Mouse (Mus musculus): ENCODE data around the gene Ube3c.
"Not testable (repeated sequence)": the region's sequence is repeated elsewhere in the genome, so short reads cannot be mapped to it uniquely, and the experiment has no call there.

The Ube3c gene

DNA sequence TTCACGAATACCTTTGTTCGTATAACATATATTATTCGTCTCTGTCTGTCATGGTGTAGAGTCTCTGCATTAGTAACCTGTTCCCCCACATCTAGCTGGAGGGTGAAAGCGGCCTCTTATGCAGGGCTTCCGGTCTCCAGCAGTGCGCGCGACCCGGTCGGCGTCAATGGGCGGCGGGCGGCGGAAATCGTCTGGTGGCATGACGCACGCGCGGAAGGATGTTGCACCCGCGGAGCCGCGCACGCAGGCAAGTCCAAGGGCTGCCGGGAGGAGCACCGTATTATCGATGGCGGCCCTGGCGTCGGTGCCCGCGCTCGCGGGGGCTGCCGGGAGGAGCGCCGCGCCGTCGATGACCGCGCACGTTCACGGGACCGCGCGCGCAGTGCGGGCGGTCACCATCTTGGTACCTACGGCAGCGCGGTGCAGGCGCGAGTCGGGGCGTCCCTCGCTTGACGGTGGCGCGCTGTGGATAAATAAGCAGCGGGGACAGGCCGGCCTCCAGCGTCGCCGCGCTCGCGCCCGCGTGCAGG lies at the start of gene Ube3c:
Gene Ube3c (plus strand): TSS at position 395 of the 530 bp plus-strand sequence.
- DNase-seq = peak; percentile 99

DNA sequence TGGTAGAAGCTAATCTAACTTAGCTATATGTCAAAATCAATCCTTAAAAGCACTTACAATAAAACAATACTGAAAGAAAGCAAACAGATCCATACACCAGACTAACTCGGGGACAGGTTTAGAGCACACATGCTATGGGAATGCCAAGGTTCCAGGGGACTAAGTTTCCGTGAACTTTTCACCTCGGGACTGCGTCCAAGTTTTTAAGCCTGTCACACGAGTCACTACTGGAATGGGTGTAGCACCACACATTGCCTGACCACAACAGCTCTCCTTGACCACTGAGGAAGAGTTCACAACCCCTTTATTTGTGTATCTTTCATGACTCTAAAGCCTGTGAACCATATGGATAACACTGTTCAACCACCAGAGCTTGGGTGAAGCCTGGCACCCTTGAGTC lies 8.9 kb upstream of the Ube3c start:
- no peak for DNase-seq

DNA sequence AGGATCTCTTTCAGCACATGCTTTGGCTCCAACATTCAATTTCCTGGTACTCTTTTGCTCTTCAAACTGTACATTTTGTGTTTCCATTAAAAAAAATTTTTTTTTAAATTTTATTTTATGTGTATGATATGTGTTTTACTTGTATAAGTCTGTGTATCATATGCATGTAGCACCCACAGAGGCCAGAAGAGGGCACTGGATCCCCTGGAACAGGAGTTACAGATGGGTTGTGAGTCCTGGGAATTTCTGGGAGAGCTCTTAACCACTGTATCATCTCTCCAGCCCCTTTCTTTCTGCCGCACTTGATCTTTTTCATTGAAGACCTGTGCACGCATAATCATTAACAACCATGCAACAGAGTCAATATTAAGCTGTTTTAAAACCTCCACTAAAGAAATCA lies 8.4 kb upstream of the Ube3c start:
- no peak for DNase-seq

DNA sequence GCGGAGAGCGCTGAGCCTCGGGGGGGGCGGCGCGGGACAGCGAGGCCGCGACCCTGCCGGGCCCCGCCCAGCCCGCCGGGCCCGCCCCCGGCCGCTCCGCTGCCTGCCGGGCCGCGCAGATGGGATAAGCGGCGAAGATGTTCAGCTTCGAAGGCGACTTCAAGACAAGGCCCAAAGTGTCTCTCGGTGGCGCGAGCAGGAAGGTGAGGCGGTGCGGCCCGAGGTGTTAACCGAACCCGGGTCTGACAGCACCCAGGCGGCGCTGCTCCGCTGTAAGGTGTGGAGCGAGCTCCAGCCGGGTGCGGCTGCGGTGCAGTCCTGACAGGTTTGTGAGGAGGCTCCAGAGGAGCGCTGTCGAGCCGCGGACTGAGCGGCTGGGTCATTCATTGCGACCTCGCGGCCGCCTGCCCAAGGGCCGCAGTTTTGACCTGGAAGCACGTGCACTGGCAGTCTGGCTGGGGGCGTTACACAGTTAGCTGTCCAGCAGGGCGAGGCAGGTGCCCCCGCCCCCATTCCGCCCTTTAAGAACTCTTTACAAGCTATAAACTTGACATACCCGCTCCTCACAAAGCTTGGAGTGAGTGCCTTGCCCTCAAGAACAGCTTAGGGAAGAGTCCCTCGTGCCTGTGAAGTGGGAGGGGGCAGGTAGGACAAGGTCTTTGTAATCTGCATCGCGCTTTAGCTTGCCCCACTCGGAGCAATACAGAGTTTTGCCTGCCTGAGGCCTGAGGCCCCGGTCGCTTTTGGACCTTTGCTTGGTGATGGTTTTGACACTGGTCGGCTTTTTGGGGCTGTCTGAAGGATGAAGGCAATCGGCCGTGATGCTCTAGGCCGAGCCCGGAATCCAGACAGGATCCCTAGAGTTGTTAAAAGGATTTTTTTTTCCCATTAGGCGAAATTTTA lies 587 bp downstream of the Ube3c start:
- DNase-seq = no peak

DNA sequence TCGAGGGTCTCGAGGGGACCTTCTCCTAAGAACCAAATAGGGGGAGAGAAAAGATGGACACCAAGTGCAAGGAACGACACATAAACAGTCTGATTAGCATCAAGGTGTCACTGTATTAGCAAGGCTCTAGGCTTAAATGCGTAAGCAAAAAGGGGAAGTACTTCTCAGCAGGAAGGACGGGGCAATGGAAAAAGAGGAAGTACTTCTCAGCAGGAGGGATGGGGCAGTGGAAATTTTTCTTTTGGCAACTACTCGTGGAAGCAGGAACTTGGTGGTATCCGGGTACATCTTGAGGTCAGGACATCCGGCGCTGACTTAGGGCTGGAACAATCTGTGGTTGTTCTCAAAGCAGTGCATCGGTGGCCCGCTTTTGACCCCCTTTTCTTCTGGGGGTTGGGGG lies 5.2 kb downstream of the Ube3c start:
- DNase-seq = not testable (repeated sequence)

DNA sequence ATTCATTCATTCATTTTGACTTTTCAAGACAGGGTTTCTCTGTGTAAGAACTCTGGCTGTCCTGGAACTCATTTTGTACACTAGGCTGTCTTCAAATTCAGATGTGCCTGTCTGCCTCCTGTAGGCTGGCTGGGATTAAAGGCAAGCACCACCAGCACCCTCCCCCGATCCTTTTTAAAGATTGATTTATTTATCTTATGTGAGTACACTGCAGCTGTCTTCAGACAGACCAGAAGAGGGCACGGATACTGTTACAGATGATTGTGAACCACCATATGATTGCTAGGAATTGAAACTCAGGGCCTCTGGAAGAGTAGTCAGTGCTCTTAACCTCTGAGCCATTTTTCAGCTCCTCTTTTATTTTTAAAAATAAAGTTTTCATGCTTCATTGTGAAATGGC lies 6.0 kb downstream of the Ube3c start:
- no peak for DNase-seq

DNA sequence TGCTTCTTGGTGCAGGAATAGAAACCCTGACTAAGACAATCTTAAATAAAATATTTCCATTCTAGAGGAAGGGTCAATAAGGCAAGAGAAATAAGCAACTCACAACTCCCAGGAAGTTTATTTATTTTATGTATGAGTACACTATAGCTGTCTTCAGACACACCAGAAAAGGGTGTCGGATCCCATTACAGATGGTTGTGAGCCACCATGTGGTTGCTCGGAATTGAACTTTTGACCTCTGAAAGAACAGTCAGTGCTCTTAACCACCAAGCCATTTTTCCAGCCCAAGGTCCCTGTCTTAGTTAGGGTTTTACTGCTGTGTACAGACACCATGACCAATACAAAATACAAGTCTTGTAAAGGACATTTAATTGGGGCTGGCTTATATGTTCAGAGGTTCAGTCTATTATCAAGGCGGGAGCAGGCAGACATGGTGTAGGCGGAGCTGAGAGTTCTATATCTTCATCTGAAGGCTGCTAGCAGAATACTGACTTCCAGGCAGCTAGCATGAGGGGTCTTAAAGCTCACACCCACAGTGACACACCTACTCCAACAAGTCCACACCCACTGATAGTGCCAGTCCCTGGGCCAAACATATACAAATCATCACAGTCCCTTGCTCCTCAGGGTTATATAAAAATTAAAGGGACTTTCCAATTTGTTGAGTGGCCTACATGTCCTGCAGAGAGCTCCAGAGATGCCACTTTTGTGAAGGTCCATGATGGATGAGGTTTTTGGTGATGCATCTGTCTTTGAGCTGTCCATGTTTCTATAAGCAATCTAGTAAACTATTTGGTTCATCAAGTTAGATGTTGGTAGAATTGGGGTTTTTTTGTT lies 9.0 kb downstream of the Ube3c start:
- DNase-seq = no peak

DNA sequence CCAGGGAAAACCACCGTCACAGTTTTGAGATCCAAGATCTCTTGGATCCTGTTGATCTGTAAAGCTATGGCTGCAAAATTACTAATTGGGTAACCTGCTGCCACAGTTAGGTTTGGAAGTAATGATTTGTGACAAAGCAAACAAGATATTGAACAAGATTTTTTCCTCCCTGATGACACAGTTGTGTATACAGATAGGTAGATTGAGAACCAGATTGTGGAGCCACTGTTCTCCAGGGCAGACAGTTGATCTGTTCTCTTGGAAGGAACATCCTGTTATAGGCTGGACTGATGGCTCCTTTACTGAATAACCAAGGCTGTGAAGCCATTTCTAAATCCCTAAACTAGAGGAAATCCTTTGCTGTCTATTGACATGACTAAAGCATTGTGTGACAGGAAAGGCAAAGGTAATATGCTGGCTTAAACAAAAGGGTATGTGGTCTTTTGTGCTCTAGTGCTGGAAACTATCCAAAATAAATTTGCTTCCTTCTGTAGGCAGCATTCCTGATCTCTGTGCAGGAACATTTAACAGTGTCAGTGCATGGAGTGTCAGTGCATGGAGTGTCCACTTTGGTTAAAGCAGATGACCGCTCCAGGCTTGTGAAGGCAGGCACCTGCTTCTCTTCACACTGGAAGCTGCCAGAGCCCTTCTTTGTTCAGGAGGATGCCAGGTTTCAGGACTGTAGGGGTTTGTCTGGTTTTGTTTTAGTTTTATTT lies 15.0 kb downstream of the Ube3c start:
- DNase-seq = no peak

DNA sequence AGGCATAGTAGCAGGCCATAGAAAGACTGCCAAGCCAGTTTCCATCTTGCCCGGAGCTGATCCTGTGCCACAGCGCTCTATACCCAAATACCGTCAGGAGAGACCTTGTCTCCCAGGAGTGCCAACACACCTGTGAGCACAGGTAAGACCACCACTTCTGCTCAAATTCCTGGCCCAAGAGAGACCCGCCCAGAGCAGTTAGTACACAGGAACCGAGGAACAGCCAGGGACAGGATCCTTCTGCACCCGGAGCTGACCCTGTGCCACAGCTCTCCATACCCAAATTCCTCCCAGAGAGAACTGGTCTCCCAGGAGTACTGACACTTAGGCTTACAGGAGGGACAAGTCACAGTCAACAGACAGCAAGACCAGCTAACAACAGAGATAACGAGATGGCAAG lies 23.1 kb downstream of the Ube3c start:
- not testable (repeated sequence) for DNase-seq

DNA sequence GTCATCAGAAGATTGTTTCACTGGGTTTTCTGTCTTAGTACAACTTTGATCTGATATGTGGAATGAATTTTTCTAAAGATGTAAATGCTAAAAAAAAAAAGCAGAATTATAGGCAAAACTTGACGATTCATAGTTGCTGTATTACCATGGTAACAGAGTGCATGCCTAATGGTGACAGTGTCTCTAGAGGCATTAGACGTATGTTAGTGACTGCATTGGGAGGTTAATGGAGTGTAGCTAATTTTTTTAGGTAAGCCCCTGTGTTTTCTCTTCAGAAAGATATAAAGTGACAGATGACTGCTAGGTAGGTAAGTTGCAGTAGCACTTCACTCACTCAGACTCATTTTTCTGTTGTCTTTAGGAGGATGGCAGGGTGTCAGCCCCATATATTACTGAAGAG lies 37.5 kb downstream of the Ube3c start:
- DNase-seq = no peak

DNA sequence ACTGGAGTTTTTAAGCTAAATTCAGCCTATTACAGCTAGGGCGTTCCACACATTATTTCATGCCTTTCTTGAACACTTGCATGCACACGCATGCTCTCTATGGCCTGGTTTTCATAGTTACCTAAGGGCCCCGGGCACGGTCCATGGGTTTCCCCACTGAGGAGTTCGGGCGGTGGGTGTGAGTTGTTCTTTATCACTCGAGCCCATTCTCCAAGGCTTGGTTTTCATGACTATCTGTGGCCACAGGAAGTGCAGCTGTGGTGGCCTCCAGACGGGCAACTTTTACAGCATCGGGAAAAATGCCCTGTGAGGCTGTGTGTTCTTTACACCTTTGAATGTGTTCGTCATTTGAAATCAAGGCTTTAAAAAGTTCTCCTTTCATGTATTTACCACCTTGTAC lies 56.6 kb downstream of the Ube3c start:
- DNase-seq = no peak

DNA sequence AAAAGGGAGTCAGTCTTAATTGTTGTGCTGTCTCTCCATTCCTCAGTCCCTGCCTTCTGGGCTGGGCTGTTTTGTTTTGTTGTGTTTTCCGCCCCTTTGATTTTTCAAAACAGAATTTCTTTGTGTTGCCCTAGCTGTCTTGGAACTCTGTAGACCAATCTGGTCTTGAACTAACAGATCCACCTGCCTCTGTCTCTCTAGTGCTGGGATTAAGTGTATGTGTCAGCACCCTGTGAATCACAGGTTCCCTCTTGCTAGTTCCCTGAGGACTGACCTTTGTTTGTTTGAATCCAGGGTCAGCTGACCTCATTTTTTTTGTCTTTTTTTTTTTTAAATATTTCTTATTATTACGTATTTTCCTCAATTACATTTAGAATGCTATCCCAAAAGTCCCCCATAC lies 60.9 kb downstream of the Ube3c start:
- DNase-seq = no peak

DNA sequence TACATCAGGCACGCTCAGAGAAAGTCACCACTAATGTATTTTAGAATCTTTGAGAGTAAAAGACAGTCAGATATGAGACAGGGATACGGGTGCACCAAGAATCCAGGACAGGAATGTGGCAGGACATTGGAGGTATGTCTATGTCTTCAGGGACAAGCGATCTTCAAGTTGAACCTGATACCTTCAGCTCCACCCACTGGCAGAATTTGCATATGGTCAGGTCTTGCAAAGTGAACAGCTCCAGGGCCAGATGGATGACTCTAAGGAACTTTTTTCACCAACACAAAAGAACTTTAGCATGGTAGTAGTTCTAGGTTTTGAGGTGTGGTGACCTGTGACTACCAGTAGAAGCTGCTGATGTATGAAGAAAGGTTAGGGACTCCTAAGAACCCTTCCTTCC lies 62.7 kb downstream of the Ube3c start:
- no peak for DNase-seq

DNA sequence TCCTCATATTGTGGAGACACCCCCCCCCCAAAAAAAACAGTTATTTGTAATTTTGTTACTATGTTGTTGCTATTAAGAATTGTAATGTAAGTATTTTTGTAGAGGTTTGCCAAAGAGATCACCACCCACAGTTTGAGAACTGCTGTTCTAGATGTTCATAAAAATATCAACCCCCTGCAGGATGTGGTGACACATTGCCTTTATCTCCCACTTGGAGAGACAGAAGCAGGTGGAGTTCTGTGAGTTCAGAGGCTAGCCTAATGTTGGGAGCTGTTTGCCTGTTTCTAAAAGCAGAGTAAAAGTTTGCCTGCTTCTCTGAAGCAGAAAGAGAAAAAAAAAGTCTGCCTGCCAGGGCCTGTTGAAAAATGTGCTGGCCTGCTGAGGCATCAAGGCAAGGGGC lies 67.3 kb downstream of the Ube3c start:
- no peak for DNase-seq

DNA sequence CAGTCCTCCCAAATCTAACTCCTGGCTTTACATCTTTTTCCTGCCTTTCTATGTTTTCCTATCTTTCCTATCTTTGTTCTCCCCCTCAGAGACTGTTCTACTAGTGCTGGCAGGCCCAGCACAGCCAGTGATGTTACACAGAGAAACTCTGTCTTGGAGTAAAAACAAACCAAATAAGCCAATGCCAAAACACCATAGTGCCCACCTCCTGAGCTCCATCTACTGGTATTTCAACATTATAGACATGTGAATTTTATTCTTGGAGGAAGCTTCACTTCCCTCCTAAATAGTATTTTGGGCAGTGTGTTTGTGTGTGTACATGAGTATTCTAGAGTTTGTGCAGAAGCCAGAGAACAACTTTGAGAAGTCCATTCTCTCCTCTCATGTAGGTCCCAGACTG lies 67.8 kb downstream of the Ube3c start:
- no peak for DNase-seq

DNA sequence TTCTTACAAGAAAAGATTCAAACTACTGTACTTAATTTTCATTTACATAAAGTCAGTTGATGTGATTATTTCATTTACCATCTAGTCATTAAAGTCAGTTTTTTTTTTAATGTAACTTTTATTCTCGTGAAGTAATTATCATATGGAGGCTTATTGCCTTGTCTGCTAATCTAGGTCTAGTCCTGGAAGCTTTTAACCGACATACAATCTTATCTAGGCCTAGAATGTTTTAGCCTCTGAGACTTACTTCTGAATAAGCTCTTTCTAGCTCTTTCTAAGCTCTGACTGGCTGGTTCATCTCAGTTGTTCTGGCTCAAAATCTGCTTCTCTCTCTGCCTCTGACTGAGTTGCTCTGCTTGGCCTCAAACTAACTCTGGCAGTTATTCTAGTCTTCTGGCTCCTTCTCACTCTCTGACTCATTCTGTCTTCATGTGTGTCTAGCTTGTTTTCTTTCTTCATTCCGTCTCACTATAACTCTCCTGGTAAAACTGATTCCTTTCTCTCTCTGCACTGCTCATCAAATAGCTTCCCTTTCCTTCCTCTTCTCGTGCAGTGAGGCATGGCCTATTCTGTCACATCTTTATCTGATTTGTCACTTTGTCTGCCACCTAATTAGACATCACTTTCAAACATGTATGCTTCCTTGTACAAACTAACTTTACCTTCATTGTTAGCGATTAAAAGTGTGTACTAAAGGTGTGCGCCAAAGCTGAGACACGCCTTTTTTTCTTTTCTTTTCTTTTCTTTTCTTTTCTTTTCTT lies 72.3 kb downstream of the Ube3c start:
- DNase-seq = no peak

DNA sequence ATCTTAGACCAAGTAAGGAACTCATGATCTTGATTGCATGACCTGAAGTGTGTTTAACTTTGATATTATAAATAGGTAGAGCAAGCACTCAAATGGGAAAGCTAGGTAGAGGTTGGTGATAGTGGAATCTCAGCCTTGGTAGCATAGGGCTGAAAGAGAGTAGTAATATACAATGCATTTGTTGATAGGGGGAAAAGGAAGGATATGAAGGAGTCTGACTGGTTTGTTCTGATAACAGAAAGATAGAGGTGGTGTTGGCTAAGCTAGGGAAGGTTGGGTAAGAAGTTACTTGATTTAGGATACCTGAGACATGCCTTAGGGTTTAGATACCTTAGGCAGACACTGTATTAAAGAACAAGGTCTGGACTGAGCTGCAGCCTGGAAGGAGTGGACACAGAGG lies 82.7 kb downstream of the Ube3c start:
- no peak for DNase-seq

DNA sequence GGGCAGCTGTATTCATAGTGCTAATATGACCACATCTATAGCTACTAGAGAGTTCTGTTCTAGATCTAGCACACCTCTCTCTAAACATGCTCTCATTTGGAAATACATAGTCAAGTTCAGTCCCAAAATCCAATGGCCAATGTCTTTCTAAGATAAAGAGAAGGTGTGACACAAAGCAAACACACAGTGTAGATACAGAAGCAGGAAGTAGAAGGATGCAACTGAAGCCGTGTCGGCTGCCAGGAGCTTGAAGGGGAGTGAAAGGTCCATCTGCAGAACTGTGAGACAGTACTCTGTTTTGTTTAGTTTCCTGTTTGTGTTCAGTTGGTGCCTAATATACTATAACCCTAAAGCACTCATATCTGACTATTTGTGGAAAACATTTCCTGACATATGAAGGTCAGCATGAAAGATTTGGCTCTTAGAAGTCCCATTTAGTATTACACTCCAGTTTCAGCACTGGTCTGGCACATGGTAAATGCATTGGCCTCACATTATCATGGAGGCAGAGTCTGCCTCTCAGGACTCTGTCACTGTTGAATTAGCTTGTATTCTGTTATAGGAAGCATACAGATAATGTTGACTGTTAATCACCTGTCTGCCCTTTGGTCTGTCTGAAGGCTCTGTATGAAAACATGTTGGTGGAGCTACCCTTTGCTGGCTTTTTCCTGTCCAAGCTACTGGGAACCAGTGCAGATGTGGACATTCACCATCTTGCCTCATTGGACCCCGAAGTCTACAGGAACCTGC lies 88.7 kb downstream of the Ube3c start:
- no peak for DNase-seq

DNA sequence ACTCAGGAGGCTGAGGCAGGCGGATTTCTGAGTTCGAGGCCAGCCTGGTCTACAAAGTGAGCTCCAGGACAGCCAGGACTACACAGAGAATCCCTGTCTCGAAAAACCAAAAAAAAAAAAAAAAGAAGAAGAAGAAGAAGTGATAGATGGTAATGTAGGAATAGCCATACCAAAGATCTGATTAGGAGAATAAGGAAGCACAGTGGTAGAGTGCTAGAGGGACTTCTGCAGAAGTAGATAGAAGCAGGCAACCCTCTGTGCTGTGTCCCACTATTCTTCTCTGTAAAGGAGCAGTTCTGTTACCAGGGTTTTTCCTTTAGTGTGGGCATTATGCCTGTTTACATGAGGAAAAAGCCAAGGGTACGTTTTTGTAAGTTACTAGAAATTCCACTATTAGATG lies 92.2 kb downstream of the Ube3c start:
- DNase-seq = not testable (repeated sequence)

DNA sequence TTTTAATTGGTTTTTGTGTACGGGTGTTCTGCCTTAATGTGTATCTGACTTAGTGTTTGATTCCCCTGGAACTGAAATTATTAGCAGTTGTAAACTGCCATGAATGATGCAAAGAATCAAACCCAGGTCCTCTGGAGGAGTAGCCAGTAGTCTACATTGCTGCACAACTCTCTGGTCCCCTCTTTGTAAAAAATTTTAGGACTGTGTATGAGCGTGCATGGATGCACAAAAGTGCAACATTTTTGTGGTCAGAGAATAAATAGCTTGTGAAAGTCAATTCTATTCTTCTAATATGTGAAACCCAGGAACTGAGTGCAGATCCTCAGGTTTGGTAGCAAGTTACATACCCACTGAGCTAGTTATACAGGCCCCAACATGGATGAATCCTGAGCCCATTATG lies 96.3 kb downstream of the Ube3c start:
- DNase-seq = no peak

DNA sequence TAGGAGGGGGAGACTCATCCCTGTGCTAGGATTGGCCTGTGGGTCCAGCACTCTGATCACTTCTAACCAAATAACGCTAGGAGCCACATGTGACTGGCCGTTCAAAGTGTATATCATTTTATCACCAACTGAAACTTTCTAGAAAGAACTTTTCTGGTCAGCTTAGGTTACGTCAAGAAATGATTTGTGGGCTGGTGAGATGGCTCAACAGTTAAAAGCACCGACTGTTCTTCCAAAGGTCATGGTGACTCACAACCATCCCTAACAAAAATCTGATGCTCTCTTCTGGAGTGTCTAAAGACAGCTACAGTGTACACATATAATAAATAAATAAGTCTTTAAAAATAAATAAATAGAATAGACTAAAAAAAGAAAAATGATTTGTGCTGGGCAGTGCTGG lies 103.5 kb downstream of the Ube3c start:
- no peak for DNase-seq

DNA sequence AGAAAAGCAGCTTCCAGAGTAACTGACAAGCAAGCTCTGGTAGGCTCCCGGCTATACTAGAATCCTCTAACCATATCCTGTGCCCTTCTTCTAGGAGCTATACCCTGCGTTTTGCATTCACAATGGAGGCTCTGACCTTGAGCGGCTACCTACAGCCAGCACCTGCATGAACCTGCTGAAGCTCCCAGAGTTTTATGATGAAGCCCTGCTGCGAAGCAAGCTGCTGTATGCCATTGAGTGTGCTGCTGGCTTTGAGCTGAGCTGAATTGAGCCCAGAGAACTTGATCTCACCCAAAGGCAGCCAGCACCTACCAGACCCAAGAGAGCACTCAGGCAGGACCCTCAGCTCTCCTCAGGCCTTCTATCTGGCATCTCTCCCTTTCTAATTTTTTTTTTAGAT lies 105.3 kb downstream of the Ube3c start:
- no peak for DNase-seq

Data from kidney, postnatal 10 days (tissue).